Mouse (Mus musculus) lung, postnatal 0 days (tissue): ENCODE measurements at regions not wholly inside any gene's neighbourhood (a gene's known extent, or its start where the extent isn't known, plus 50 kb on each side); places are given as distances from the start of the nearest gene placed in this dataset.

ENCODE experiments used
- ATAC-seq: fragments of 200-750 bp; cut with Nextera tagmentation; 2 replicates; pipeline ENCODE4 v1.8.0; 2017; ENCODE audit warnings: moderate library complexity
- DNase-seq: peaks from one replicate; pipeline ENCODE4 v3.0.0-alpha.2; 2016; ENCODE audit warnings: low spot score
- H3K27ac ChIP-seq: fragments of 300-500 bp; sonication (generic); 2 replicates; pipeline ENCODE4 v1.5.1; 2014; ENCODE audit warnings: antibody characterized with exemption, mild to moderate bottlenecking, low read length, mixed read lengths
- H3K27me3 ChIP-seq: fragments of 300-500 bp; sonication (generic); replicated peaks from 2 replicates; pipeline ENCODE4 v1.6.1; 2014; ENCODE audit warnings: low read length, mixed read lengths; ENCODE audit not compliant: insufficient read depth
- H3K36me3 ChIP-seq: fragments of 300-500 bp; sonication (generic); 2 replicates; pipeline ENCODE4 v1.6.1; 2014; ENCODE audit warnings: low read length, mixed read lengths; ENCODE audit not compliant: insufficient read depth
- H3K4me1 ChIP-seq: fragments of 300-500 bp; sonication (generic); 2 replicates; pipeline ENCODE4 v1.6.1; 2014; ENCODE audit warnings: antibody characterized with exemption, low read depth, low read length, mixed read lengths; ENCODE audit not compliant: insufficient read depth
- H3K4me2 ChIP-seq: fragments of 300-500 bp; sonication (generic); replicated peaks from 2 replicates; pipeline ENCODE4 v1.6.1; 2014; ENCODE audit warnings: low read depth, mild to moderate bottlenecking, low read length, moderate library complexity, mixed read lengths
- H3K4me3 ChIP-seq: fragments of 300-500 bp; sonication (generic); 2 replicates; pipeline ENCODE4 v1.5.1; 2014; ENCODE audit warnings: low read depth, low read length
- H3K9ac ChIP-seq: fragments of 300-500 bp; sonication (generic); replicated peaks from 2 replicates; pipeline ENCODE4 v1.6.1; 2014; ENCODE audit warnings: low read depth, mild to moderate bottlenecking
- H3K9me3 ChIP-seq: fragments of 300-500 bp; sonication (generic); 2 replicates; pipeline ENCODE4 v1.6.1; 2016; ENCODE audit warnings: low read length, mixed read lengths
- CTCF ChIP-seq: IDR thresholded peaks from 2 replicates; pipeline ENCODE4 v1.5.1; 2016; ENCODE audit warnings: antibody characterized with exemption, mild to moderate bottlenecking
- EP300 ChIP-seq: IDR thresholded peaks from 2 replicates; pipeline ENCODE4 v1.6.1; 2016; ENCODE audit warnings: antibody characterized with exemption, mild to moderate bottlenecking, control low read depth
- WGBS: fragments of 180-500 bp; shearing (Covaris S2); extraction: QIAGEN DNeasy Blood & Tissue Kit; methylation state at CpG from one replicate; pipeline ENCODE4 v1.1.7; 2014; 5-methylcytosine and 5-hydroxymethylcytosine counted together

GRCm38 (mm10) chr3:130961704-130962103 is 148.6 kb upstream of the Lef1 start:
- Histone ChIP-seq H3K27ac (no peak overlapping the region), H3K27me3 (no peaks in the 10 kb centered on the region), H3K4me2 (no peak overlapping the region), H3K4me3 (no peak overlapping the region), H3K4me1 (no peaks in the 10 kb centered on the region), H3K9ac (no peak overlapping the region), H3K9me3 (no peaks in the 10 kb centered on the region), H3K36me3 (no peaks in the 10 kb centered on the region)
- TF ChIP-seq EP300 (no peak), CTCF (no peak)
- no peak for DNase-seq
- no peak for ATAC-seq
- 66% methylated on average over 6 of the region's 6 CpGs for WGBS

GRCm38 (mm10) chr3:130955958-130956357 is 154.3 kb upstream of the Lef1 start:
- Histone ChIP-seq H3K9ac (no peak overlapping the region), H3K27me3 (no peaks in the 10 kb centered on the region), H3K9me3 (no peaks in the 10 kb centered on the region), H3K27ac (no peak overlapping the region), H3K36me3 (no peaks in the 10 kb centered on the region), H3K4me3 (no peak overlapping the region), H3K4me1 (no peaks in the 10 kb centered on the region), H3K4me2 (no peak overlapping the region)
- DNase-seq: peak; percentile 91
- TF ChIP-seq EP300: peak; percentile 81
- peak; percentile 45 for TF ChIP-seq CTCF
- 42% methylated on average over 4 of the region's 4 CpGs for WGBS
- peak; percentile 83 for ATAC-seq

- TF ChIP-seq CTCF (no peak), EP300 (no peak)
- Histone ChIP-seq H3K4me2 (no peak overlapping the region), H3K27ac (no peak overlapping the region), H3K27me3 (no peaks in the 10 kb centered on the region), H3K36me3 (no peaks in the 10 kb centered on the region), H3K4me3 (no peak overlapping the region), H3K4me1 (no peaks in the 10 kb centered on the region), H3K9me3 (no peaks in the 10 kb centered on the region), H3K9ac (no peak overlapping the region)
- ATAC-seq (no peak), DNase-seq (no peak)
- WGBS: 65% methylated on average over 2 of the region's 2 CpGs
These were observed 158.9 kb upstream of the Lef1 start for GRCm38 (mm10) chr3:130951381-130951780.

- no peak overlapping the region for H3K27ac ChIP-seq
- H3K4me1 ChIP-seq: 0 out of 2 replicates have a peak, but pooled peaks cover 2% of the 10 kb centered on the region
- ATAC-seq (no peak), DNase-seq (no peak)
- H3K9ac ChIP-seq: no peak overlapping the region
- H3K9me3 ChIP-seq: no peaks in the 10 kb centered on the region
- TF ChIP-seq EP300: no peak
- no peak for TF ChIP-seq CTCF
- H3K4me2 ChIP-seq: no peak overlapping the region
- H3K27me3 ChIP-seq: no peaks in the 10 kb centered on the region
- no peaks in the 10 kb centered on the region for H3K36me3 ChIP-seq
- H3K4me3 ChIP-seq: no peak overlapping the region
- 45% methylated on average over 6 of the region's 6 CpGs for WGBS
These were observed 159.4 kb upstream of the Lef1 start for GRCm38 (mm10) chr3:130950872-130951271.

- no peaks in the 10 kb centered on the region for H3K27me3 ChIP-seq
- TF ChIP-seq CTCF: no peak
- TF ChIP-seq EP300: no peak
- H3K4me3 ChIP-seq: no peak overlapping the region
- DNase-seq: no peak
- no peaks in the 10 kb centered on the region for H3K36me3 ChIP-seq
- H3K4me1 ChIP-seq: peaks cover 8% of the 10 kb centered on the region; the same call in 1 of the 2 replicates
- WGBS: 88% methylated on average over 5 of the region's 5 CpGs
- H3K4me2 ChIP-seq: no peak overlapping the region
- ATAC-seq: no peak
- no peak overlapping the region for H3K27ac ChIP-seq
- H3K9me3 ChIP-seq: no peaks in the 10 kb centered on the region
- no peak overlapping the region for H3K9ac ChIP-seq
These were observed 162.4 kb upstream of the Lef1 start for GRCm38 (mm10) chr3:130947880-130948279.

- Histone ChIP-seq H3K9me3 (no peaks in the 10 kb centered on the region), H3K27me3 (no peaks in the 10 kb centered on the region), H3K9ac (no peak overlapping the region), H3K4me2 (no peak overlapping the region), H3K4me3 (no peak overlapping the region), H3K27ac (no peak overlapping the region), H3K36me3 (no peaks in the 10 kb centered on the region), H3K4me1 (peaks cover 8% of the 10 kb centered on the region; the same call in 1 of the 2 replicates)
- WGBS: 84% methylated on average over 4 of the region's 4 CpGs
- ATAC-seq: no peak
- TF ChIP-seq EP300 (no peak), CTCF (no peak)
- DNase-seq: no peak
These were observed 163.0 kb upstream of the Lef1 start for GRCm38 (mm10) chr3:130947277-130947606.
